Mouse (Mus musculus) gastrocnemius, adult 2 months (tissue): Measurements from ENCODE around the gene Dpp6. TPM values are rescaled to one million over a fixed set of nuclear protein-coding genes. Genes with fewer than 3 reads are reported as not detected.

ENCODE experiments used
- DNase-seq: peaks from one replicate; pipeline ENCODE4 v3.0.0; 2022
- H3K27ac ChIP-seq: fragments of 200-600 bp; 2 replicates; pipeline ENCODE4 v1.8.1; 2022; ENCODE audit warnings: mild to moderate bottlenecking
- H3K4me3 ChIP-seq: fragments of 200-600 bp; 2 replicates; pipeline ENCODE4 v1.8.1; 2022; ENCODE audit warnings: mild to moderate bottlenecking, moderate library complexity
- CTCF ChIP-seq: fragments of 200-600 bp; IDR thresholded peaks from 2 replicates; pipeline ENCODE4 v1.8.1; 2022; ENCODE audit warnings: antibody characterized with exemption, mild to moderate bottlenecking, moderate library complexity
- intact Hi-C: fragments of 180-260 bp; cut with DNase I; formaldehyde crosslinking; loops from one replicate; pipeline ENCODE4 v1.15.1; 2025
- total RNA-seq, 2 experiments: library from RNA; stranded (reverse); gene quantifications; 2 replicates each; pipeline ENCODE4 v1.2.3; 2021

The Dpp6 gene
- total RNA-seq, 2 experiments from 2014 or later = 0.25 to 0.64 TPM

GRCm38 (mm10) chr5:27122944-27123343, 305.9 kb downstream of the Dpp6 start:
- TF ChIP-seq CTCF = no peak
- H3K27ac ChIP-seq = no peak overlapping the region
- DNase-seq = no peak
- intact Hi-C loops = no loop called here
- H3K4me3 ChIP-seq = no peak overlapping the region

DNA sequence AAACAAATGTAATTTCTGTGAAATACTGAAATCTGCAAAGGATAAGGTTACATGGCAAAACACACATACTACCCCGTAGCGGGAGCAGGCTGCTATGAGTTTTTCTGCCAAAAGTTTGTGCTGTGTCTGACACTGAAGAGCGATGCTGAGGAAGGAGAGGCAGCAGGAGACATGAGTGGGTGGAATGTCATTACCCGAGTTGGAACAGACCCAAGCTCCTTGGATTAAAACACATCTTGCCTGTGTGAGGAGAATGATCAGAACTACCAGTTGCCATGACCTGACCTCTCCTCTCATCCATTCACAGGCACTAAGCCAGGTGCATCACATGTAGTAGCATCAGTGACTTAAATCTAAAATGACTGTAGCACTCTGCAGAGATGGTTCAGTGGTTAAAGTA, 309.0 kb downstream of the Dpp6 start:
- no peak for TF ChIP-seq CTCF
- intact Hi-C loops = no loop called here
- no peak overlapping the region for H3K27ac ChIP-seq
- DNase-seq = no peak
- H3K4me3 ChIP-seq = no peak overlapping the region

DNA sequence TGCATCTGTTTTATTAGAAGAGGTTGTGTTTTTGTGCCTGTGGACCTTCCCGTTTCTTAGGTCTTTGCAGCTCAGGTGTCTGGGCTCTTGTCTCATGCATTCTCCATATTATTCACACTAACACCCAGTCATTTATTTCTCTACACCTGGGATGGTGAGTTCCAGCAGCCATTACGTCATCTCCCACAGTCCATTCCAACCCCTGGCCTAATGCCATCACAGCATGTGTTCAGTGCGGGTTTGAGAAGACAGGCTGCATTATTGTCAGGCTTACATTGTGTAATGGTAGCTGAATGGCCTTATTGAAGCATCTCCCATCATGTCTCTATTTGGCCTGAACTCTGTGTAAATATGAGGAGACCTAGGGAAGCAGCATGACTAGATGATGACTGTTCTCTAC, 316.2 kb downstream of the Dpp6 start:
- Histone ChIP-seq H3K4me3 (no peak overlapping the region), H3K27ac (no peak overlapping the region)
- DNase-seq = no peak
- intact Hi-C loops = no loop called here
- no peak for TF ChIP-seq CTCF

- H3K4me3 ChIP-seq = no peak overlapping the region
- DNase-seq = no peak
- TF ChIP-seq CTCF = no peak
- intact Hi-C loops = no loop called here
- H3K27ac ChIP-seq = no peak overlapping the region
Measured at GRCm38 (mm10) chr5:27134436-27135005, 317.5 kb downstream of the Dpp6 start.

GRCm38 (mm10) chr5:27147397-27147945, 330.5 kb downstream of the Dpp6 start:
- no peak for TF ChIP-seq CTCF
- DNase-seq = no peak
- intact Hi-C loops = no loop called here
- H3K4me3 ChIP-seq = no peak overlapping the region
- no peak overlapping the region for H3K27ac ChIP-seq

- no peak for TF ChIP-seq CTCF
- Histone ChIP-seq H3K4me3 (no peak overlapping the region), H3K27ac (no peak overlapping the region)
- DNase-seq = no peak
- intact Hi-C loops = no loop called here
Measured at GRCm38 (mm10) chr5:27151017-27151416, 334.0 kb downstream of the Dpp6 start.

DNA sequence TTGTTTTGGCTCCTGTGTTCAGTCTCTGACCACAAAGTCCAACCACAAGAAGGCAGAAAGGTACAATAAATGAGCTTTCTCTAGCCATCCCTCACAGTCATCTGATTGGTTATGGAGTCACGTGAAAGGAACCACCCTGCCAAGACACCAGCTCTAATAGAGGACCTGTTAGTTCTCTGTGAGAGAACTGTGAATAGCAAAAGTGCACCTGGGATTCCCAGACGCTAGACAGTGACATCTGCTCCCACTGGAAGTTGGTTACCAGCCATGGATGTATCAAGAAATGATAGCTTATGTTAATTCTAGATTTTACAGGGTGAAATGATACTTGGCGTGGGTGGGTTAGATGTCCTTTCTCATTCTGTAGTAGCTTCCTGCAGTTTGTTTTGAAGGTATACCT, 338.7 kb downstream of the Dpp6 start:
- no peak for TF ChIP-seq CTCF
- intact Hi-C loops = no loop called here

DNA sequence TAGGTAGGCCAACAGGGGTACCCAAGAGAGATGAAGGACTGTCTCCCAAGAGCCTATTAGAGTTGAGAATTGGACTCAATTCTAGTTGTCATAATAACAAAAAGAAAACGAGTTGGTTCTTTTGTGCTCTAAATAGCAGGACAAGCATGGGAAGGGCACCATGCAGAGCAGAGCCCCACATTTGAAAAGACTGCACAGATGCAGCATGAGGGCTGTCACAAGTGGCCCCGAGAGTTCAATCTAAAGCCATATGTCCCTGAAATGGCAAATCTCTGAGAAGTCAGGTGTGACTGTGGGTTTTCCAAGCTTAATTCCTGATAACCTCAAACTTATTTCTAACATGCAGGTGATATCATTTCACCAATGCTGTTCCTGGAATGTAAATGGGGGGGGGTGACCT, 339.4 kb downstream of the Dpp6 start:
- no peak for TF ChIP-seq CTCF
- Histone ChIP-seq H3K27ac (no peak overlapping the region), H3K4me3 (no peak overlapping the region)
- intact Hi-C loops = no loop called here
- DNase-seq = no peak

More for the DNA sequence above, 338.7 kb downstream of the Dpp6 start:
- DNase-seq = no peak
- Histone ChIP-seq H3K27ac (no peak overlapping the region), H3K4me3 (no peak overlapping the region)

- DNase-seq = no peak
- intact Hi-C loops = no loop called here
- Histone ChIP-seq H3K27ac (no peak overlapping the region), H3K4me3 (no peak overlapping the region)
- no peak for TF ChIP-seq CTCF
Measured at GRCm38 (mm10) chr5:27161122-27161645, 344.2 kb downstream of the Dpp6 start.

DNA sequence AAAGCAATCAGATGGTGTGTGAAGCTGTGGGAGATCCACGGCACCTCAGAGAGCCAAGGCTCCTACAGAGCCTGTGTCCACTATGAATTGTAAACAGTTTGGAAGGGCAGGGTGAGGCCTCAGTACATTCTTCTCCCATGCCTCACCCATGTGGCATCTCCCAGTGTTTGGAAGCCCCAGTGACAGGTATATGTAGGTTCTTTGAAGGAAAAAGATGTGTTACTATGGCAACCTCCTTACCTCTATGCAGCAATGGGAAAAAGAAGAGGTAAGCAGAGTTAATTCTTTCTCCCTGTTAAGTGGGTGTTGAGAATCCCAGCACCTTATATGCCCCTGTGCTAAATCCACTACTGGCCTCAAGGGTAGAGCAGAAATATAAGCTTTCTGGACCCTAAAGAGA, 351.5 kb downstream of the Dpp6 start:
- no peak for DNase-seq
- no peak for TF ChIP-seq CTCF
- intact Hi-C loops = no loop called here
- Histone ChIP-seq H3K27ac (no peak overlapping the region), H3K4me3 (no peak overlapping the region)

DNA sequence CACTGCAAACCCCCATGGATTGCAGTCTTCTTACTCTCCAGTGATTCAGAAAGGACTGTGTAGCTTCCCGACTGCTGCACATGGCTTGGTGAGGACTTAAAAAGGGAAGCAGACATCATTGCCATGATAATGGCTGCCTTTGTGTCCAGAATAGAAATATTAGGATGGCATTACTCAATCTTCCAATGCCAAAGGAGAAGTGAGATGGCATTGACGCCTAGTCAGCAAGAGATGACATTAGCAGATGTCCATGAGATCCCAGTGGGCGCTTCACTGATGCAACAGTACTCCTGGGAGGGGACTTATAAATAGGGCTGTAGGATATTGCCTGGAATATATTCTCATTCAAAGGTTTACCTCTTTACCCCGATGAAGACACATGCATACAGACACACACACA, 368.0 kb downstream of the Dpp6 start:
- intact Hi-C loops = no loop called here
- no peak for TF ChIP-seq CTCF
- DNase-seq = no peak
- no peak overlapping the region for H3K4me3 ChIP-seq
- no peak overlapping the region for H3K27ac ChIP-seq

DNA sequence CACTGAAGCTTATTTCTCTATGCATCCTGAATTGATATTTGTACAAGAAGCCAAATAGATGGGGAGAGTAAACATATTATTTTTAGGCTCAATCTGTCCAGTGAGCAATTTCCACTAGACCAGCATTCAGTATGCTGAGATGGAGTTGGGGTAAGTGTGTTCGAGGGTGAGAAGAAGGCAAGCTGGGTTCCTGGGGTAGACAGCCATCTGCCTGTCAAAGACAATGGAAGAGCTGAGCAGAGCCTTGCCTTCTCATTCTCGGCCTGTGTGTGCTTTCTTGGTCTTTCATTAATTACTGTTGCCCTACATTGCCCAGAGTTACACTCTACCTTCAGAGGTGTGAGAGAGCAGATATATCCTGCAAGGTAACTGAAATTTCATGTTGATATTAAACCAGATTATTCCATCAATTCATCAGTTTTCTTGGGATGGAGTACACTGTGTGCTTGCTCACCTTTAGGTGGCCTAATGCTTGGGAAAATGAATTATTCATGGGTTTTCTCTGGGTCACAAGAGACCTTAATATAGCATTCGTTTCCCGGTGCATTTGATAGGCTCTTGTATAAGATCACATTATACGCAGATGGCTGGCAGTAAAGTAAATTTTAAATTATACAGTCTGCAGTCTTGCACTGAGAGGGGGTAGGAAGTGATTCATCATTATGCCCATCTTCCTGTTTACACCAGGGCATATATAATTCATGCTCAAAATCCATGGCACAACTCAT, 374.4 kb downstream of the Dpp6 start:
- intact Hi-C loops = no loop called here
- Histone ChIP-seq H3K27ac (no peak overlapping the region), H3K4me3 (no peak overlapping the region)
- no peak for TF ChIP-seq CTCF
- DNase-seq = no peak

- Histone ChIP-seq H3K4me3 (no peak overlapping the region), H3K27ac (no peak overlapping the region)
- no peak for TF ChIP-seq CTCF
- intact Hi-C loops = no loop called here
- DNase-seq = no peak
Measured at GRCm38 (mm10) chr5:27194157-27194556, 377.2 kb downstream of the Dpp6 start.
